Mouse (Mus musculus) olfactory bulb, adult 2 months (tissue): ENCODE measurements around the gene Slc37a4. TPM values are rescaled to one million over a fixed set of nuclear protein-coding genes. Genes with fewer than 3 reads are reported as not detected.
"Not testable (repeated sequence)": the region's sequence is repeated elsewhere in the genome, so short reads cannot be mapped to it uniquely, and the experiment has no call there.

Experiments used
- H3K27ac ChIP-seq: fragments of 200-500 bp; 2 replicates; pipeline ENCODE4 v1.5.1; 2012; ENCODE audit warnings: low read depth, low read length; ENCODE audit not compliant: insufficient read depth
- H3K4me1 ChIP-seq: fragments of 200-500 bp; 2 replicates; pipeline ENCODE4 v1.6.1; 2012; ENCODE audit warnings: low read length; ENCODE audit not compliant: control insufficient read depth, insufficient read depth
- H3K4me3 ChIP-seq: fragments of 200-500 bp; 2 replicates; pipeline ENCODE4 v1.5.1; 2012; ENCODE audit warnings: mild to moderate bottlenecking, low read depth, low read length, moderate library complexity; ENCODE audit not compliant: insufficient read depth
- CTCF ChIP-seq: fragments of 200-500 bp; IDR thresholded peaks from 2 replicates; pipeline ENCODE4 v1.5.1; 2012; ENCODE audit warnings: low read depth, mild to moderate bottlenecking, low read length, moderate library complexity; ENCODE audit not compliant: insufficient read depth
- POLR2A ChIP-seq: fragments of 200-500 bp; IDR thresholded peaks from 2 replicates; pipeline ENCODE4 v1.6.1; 2012; ENCODE audit warnings: mild to moderate bottlenecking, low read depth, low read length, moderate library complexity; ENCODE audit not compliant: insufficient read depth
- WGBS: fragments of 180-500 bp; shearing (Covaris S2); methylation state at CpG from one replicate; pipeline ENCODE4 v1.1.7; 2018; 5-methylcytosine and 5-hydroxymethylcytosine counted together
- polyA plus RNA-seq: library from polyadenylated mRNA; stranded (reverse); fragments of >200 nt; gene quantifications from 2 replicates; pipeline ENCODE4 v1.2.4, GENCODE M21; 2012; ENCODE audit warnings: low replicate concordance; ENCODE audit not compliant: missing spikeins, insufficient read depth, insufficient read length

The Slc37a4 gene
- polyA plus RNA-seq, 1 experiment, result not detected

DNA sequence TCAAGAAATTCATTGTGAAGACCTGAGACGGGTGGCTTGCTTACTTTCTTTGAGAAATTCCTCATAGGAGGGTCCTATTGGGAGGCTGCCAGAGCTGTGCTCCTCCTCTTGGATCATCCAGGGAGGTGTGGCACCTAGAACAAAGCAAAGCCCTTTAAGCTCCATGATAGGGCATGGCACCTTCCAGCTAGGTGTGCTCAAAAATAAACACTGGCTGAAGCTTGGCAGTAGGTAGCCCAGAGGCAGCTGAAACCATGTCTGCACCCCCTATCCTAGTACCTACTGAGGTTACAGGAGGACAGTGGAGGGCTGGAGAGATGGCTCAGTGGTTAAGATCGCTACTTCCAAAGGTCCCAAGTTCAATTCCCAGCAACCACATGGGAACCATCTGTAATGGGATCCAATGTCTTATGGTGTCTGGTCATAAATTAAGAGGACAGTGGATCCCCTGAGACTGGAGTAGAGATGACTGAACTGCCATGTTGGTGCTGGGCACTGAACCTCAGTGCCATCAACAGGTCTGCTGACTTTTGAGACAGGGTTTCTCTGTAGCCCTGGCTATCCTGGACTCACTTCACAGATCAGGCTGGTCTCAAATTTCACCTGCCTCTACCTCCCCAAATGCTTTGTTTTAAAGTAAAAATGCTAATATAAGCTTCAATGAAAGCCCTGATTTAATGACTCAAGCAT lies 14.1 kb downstream of the Slc37a4 start:
- 73% methylated on average over 2 of the region's 2 CpGs for WGBS
- Histone ChIP-seq H3K27ac (no peak overlapping the region), H3K4me1 (peaks cover 7% of the 10 kb centered on the region; the same call in 1 of the 2 replicates), H3K4me3 (no peak overlapping the region)
- no peak for TF ChIP-seq CTCF
- no peak for TF ChIP-seq POLR2A

DNA sequence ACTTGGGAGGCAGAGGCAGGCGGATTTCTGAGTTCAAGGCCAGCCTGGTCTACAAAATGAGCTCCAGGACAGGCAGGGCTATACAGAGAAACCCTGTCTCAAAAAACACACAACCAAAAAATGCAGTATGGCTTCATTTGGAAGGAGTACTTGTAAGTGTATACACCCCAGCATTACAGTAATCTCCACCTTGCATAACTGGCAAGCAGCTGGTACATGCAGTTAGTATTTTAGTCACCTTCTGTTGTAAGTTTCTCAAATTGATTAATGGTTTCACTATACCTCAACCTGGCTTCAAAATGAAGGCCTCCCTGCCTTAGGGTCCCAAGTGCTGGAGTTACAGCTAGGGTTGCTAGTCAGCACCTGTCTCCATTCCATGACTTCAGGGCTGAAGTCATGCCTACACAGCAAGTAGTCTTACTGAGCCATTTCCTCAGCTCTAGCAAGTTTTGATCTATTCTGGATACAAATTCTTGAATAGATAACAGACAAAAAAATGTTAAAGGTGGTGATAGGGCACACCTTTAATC lies 15.0 kb downstream of the Slc37a4 start:
- H3K4me1 ChIP-seq, result peaks cover 7% of the 10 kb centered on the region; the same call in 1 of the 2 replicates
- WGBS, result 85% methylated on average over 1 of the region's 1 CpGs
- no peak overlapping the region for H3K4me3 ChIP-seq
- H3K27ac ChIP-seq, result no peak overlapping the region
- TF ChIP-seq CTCF (no peak), POLR2A (no peak)

DNA sequence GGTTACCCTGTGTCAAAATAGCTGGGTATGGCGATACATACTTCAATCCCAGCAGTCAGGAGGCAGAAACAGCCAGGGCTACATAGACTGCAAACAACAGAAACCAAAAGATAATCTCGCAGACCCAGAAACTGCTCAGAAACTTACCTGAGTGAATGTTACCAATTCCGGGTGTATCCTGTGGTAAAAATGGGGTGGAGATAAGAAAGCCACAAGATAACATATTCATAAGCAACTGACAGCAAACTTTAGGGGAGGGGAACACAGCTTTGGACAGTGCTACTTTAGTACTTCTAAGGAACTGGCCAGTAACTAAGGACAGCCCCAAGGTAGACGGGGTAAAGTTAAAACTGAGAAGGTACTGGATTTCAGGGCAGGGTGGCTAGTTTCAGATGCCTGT lies 15.7 kb downstream of the Slc37a4 start:
- TF ChIP-seq POLR2A, result no peak
- TF ChIP-seq CTCF, result no peak
- no peak overlapping the region for H3K27ac ChIP-seq
- 85% methylated on average over 4 of the region's 4 CpGs for WGBS
- H3K4me1 ChIP-seq, result peaks cover 7% of the 10 kb centered on the region; the same call in 1 of the 2 replicates
- H3K4me3 ChIP-seq, result no peak overlapping the region

GRCm38 (mm10) chr9:44412781-44413180 lies 16.1 kb downstream of the Slc37a4 start:
- Histone ChIP-seq H3K4me3 (no peak overlapping the region), H3K4me1 (peaks cover 7% of the 10 kb centered on the region; the same call in 1 of the 2 replicates), H3K27ac (no peak overlapping the region)
- 77% methylated on average over 2 of the region's 2 CpGs for WGBS
- TF ChIP-seq POLR2A, result no peak
- TF ChIP-seq CTCF, result no peak

DNA sequence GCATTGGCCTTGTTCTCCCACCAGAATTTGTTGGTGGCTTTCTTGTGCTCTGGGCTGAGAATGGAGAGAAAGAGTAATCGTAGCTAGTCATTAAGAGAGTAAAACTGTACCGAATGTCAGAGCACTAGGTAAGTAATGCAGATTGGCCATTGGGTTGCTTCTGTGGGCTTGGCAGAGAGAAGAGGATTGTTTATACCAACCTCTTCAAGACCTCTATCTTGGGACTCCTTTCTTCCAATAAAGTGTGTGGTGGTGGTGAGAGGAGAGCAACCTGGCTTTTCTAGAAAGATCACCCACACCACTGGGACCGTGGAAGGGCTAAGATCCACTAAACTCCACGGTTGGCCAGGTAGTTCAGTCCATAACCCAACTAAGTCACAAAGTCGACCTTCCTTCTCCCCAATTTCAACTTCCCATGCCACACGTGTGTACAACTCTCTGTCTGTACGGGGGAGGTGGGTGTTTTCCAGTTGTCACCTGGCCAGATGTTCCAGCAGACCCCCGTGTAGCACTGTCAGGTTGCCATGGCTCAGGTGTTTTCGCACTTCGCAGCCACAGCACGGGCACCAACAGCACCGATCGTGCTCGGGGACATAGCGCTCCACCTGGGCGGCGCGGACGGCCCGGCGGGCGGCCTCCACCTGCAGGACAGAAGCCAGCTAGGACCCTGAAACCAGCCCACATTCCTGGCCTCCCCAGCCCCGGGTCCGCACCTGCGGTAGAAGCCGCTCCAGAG lies 20.7 kb downstream of the Slc37a4 start:
- H3K4me1 ChIP-seq, result no peaks in the 10 kb centered on the region
- peak overlapping the region; percentile 46 for H3K27ac ChIP-seq
- peak overlapping the region; percentile 86 for H3K4me3 ChIP-seq
- no peak for TF ChIP-seq CTCF
- TF ChIP-seq POLR2A, result no peak
- 4% methylated on average over 26 of the region's 26 CpGs for WGBS

- TF ChIP-seq CTCF (peak; percentile 85), POLR2A (peak; percentile 73; the same call in 1 of the 2 replicates)
- WGBS, result under 1% methylated on average over 38 of the region's 38 CpGs
- peak overlapping the region; percentile 66 for H3K27ac ChIP-seq
These were observed 21.3 kb downstream of the Slc37a4 start for GRCm38 (mm10) chr9:44417892-44418363.

GRCm38 (mm10) chr9:44418519-44419385 lies 22.1 kb downstream of the Slc37a4 start, which contains the start of gene Ccdc84:
Gene Ccdc84, minus strand, starts transcription at chr9:44418569.
- WGBS, result 64% methylated on average over 14 of the region's 14 CpGs
- peak within 1 kb of the TSS; percentile 86 for H3K4me3 ChIP-seq
- H3K4me1 ChIP-seq, result no peaks in the 10 kb centered on the region
- peak within 1 kb of the TSS; percentile 66 for H3K27ac ChIP-seq
- TF ChIP-seq CTCF, result no peak
- no peak for TF ChIP-seq POLR2A

More at GRCm38 (mm10) chr9:44417892-44418363, 21.3 kb downstream of the Slc37a4 start:
- H3K4me3 ChIP-seq, result peak overlapping the region; percentile 86
- H3K4me1 ChIP-seq, result no peaks in the 10 kb centered on the region

GRCm38 (mm10) chr9:44419730-44420129 lies 23.1 kb downstream of the Slc37a4 start:
- H3K4me3 ChIP-seq, result not testable (repeated sequence)

More at GRCm38 (mm10) chr9:44419730-44420129, 23.1 kb downstream of the Slc37a4 start:
- 96% methylated on average over 9 of the region's 9 CpGs for WGBS
- not testable (repeated sequence) for H3K4me1 ChIP-seq, H3K27ac ChIP-seq
